Mouse (Mus musculus) embryo, embryonic 10.5 days (tissue): ENCODE results near the gene Lrrc3c.
"Not testable (repeated sequence)": the region's sequence is repeated elsewhere in the genome, so short reads cannot be mapped to it uniquely, and the experiment has no call there.

Experiments
- DNase-seq: peaks from one replicate; pipeline ENCODE4 v3.0.0-alpha.2; 2015; ENCODE audit warnings: low spot score

Gene Lrrc3c

DNA sequence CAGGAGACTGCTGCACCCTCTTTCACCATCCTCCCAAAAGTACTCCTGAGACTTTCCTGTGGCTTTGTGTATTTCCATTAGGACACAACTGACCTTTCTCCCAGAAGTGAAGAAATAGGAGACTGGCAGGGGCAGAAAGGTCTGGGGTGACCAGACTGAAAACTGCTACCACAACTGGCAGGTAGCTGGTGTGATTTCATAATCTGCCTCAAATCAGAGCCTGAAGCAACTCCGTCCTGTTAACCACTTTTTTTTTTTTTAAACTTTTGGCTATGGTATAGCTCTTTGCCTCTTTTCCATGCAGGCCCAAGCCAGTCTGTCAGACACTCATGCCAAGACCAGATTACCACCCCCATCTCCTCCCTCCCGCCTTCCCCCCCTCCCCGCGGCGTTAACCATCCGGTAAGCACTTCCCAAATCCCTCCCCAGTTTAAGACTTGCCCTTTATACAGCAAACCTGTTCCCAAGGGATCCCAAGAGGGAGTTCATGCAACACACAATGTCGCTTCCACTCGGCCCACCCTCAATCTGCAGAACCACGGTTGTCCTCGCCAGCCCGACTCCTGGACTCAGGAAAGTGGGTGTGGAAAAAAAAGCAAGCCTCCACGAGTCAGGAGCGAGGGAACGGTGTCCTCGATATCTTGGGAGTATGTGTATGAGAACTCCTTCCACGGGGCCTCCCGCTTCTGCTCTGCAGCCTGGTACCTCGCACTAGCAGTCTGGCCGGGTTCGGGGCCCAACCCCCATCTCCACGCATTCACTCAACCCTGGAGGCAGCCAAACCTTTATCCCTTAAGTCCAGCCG is 11.8 kb upstream of the Lrrc3c start:
- DNase-seq, result no peak

DNA sequence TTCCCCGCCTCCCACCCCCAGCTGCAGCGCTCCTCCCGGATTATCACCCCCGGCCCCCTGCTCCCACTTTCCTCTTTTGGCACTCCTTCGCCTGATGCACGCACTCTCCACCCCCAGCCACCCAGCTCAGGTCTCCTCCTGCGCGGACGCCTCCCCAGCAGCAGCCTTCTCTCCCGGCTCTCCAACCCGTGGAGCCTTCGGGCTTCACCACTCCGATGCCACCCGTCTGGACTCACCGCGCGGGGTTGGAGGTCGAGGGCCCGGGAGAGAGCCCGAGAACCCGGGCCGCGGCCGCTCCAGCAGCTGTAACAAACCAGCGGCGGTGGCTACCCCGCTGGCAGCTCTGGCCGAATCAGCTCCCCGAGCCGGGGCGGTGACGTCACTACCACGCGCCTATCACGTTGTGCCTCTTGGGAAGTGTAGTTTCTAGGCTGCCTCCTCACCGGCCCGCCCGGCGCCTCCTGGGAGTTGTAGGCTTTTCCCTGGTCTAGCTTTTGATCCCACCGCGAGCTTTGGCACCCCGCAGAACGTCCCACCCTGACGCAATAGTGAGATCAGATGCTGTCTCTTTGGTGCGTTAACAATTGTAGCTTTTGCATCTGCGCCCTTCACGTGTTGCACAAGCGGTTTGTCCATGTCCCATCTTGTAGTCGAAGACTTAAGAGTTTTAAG is 11.1 kb upstream of the Lrrc3c start, which contains the start of gene Ormdl3:
Gene Ormdl3, minus strand, starts transcription at position 477 of the 672 bp plus-strand sequence.
- DNase-seq, result peak; percentile 100

- peak; percentile 75 for DNase-seq
These were observed 10.2 kb upstream of the Lrrc3c start for GRCm38 (mm10) chr11:98587684-98588546.

DNA sequence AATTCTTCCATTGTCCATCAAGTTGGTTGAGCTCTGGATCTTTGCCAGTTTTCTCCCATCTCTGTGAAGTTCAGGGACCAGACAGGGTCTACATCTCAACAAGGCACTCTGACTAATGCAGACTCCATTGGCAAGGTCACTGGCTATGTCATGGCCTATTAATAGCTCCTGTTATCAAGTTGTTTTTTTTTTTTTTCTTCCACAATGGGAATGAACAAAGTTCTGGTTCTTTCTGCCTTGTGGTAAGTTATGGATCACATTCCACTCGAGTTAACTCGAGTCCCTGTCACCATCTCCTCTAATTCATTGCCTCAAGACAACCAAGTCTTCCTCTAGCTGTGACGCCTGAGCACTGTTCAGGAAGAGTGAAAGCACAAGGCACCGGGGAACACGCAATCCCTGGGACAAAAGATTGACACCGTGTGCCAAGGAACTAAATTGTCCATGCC is 9.2 kb upstream of the Lrrc3c start:
- no peak for DNase-seq

DNA sequence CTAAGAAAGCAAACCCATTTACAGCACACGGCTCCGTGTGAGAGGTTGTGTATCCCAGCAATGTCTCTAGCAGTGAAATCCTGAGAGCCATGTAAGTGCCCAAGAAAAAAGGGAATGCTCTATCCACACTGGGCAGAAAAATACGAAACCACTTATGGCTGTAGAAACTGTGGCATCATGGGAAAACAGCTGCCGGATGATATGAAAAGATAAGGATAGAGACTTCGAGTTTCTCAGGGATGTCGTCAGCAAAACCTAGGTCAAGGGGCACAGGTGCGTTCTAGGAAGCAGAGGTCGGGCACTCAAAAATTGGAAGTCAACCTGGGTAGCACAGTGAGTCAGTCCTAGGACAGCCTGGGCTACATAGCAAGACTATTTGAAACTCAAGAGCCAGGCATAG is 8.8 kb upstream of the Lrrc3c start:
- no peak for DNase-seq

GRCm38 (mm10) chr11:98590548-98591445 is 7.3 kb upstream of the Lrrc3c start:
- no peak for DNase-seq

DNA sequence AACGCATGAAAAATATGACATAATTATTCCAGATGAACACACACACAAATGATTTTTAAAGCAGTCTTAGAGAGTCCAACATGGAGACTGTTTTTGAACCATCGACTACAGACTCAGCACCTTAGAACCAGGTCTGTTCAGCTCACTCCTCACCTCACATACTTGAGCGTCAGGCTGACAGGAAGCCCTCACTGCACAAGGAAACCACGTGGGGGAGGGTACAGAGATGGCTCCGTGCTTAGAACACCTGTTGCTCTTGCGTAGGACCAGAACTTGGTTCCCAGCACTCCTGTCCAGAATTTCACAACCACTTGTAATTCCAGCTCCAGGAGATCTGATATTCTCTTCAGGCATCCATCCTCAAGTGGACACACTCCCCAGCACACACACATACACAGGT is 3.1 kb upstream of the Lrrc3c start:
- DNase-seq, result no peak

DNA sequence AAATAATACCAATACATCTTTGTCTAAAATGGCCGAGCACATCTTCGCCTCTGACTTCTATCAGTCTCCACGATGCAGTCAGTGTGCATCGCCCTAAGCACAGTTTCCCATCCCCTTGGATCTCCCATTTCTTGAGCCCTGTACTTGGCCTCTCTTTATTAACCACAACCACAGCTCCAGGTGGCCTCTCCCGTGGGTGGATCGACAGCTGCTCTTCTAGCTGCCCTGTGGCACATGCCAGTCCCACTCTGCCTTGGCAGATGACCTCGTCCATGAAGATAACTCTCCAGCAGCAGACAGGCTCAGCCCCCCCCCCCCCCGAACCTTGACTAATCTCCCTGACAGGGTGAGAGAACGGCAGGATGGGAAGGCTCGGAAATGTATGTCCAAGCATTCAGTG is 2.6 kb upstream of the Lrrc3c start:
- no peak for DNase-seq

DNA sequence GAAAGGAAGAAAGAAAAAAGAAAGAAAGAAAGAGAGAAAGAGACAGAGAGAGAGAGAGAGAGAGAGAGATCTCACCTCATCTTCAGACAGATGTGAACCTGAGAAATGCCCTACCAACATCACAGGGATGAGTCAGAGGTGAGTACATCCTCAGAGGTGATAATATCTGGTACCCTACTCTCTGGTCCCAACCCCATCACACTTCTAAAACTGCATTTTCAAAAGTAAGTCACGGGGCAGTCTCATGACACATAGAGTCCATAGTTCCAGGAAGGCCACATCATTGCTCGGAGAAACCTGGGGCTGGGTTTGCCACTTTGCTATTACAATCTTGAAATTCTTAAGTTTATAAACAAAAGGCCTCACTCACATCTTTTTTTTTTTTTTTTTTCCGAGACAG is 2.1 kb upstream of the Lrrc3c start:
- DNase-seq, result no peak

GRCm38 (mm10) chr11:98597363-98597762 is 728 bp upstream of the Lrrc3c start:
- peak; percentile 80 for DNase-seq

GRCm38 (mm10) chr11:98598851-98599290 is 780 bp downstream of the Lrrc3c start:
- DNase-seq, result no peak

GRCm38 (mm10) chr11:98599291-98599690 is 1.2 kb downstream of the Lrrc3c start:
- no peak for DNase-seq

DNA sequence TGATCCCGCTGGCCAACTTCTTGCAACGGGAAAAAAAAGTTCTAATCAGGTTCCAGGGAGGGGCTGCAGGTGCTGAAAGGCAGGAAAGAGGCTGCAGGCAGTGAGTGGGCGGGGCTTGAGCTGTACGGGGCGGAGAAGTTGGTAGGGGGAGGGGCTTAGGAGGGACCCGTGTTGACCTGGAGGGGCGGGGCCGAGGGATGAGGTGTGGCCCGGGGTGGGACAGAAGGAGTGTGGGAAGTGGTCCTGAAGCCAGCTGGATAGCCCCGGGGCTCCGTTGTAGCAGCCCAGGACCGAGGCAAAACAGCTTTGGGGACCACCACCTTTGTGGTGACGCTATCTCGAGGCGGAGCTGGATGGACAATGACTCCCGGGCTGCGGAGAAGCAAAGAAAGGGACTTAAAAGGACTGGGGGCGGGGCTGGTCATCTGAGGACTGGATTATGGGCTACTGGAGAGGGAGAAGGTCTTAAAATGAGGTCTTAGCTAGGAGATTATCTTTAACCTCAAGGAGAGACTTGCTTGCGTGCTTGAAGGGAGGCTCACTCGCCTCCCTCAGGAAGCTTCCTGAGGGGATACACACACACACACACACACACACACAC is 4.1 kb downstream of the Lrrc3c start:
- peak; percentile 81 for DNase-seq

- no peak for DNase-seq
These were observed 5.9 kb downstream of the Lrrc3c start for GRCm38 (mm10) chr11:98603953-98604352.

DNA sequence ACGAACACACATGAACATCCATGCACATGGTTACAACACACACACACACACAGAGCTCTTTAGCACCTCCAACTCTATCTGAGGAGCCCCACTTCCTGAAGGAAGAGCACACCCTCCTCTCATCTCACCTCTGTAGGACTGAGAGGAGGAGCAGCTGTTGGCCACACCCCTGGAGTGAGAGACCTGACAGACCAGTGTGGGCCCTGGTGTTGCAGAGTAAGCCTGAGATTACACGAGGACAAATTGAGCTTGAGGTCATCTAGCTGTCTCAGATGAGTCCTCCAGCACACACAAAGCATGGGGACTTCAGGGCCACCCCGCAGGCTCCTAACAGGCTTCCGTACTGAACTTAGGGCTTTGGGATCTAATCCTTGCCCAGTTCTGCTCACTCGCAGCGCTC is 6.8 kb downstream of the Lrrc3c start:
- not testable (repeated sequence) for DNase-seq

GRCm38 (mm10) chr11:98606763-98607162 is 8.7 kb downstream of the Lrrc3c start:
- peak; percentile 81 for DNase-seq

GRCm38 (mm10) chr11:98620791-98621190 is 22.7 kb downstream of the Lrrc3c start:
- no peak for DNase-seq

DNA sequence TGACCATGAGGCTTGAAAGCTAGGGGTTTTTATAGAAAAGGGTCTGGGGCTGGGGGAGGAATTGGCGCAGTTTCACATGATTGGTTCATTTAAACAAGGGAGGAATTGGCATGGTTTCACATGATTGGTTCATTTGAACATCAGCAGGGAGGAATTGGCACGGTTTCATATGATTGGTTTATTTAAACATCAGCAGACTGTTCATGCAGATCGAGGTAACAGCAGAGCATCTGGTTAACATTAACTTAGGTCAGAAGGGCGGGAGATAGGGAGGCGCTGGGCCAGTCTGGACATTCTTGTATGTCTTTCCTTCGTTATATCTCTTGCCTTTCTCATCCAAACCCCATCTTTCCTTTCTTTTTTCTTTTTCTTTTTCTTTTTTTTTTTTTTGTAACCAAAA is 25.9 kb downstream of the Lrrc3c start:
- DNase-seq, result not testable (repeated sequence)

GRCm38 (mm10) chr11:98624381-98624780 is 26.3 kb downstream of the Lrrc3c start:
- not testable (repeated sequence) for DNase-seq

DNA sequence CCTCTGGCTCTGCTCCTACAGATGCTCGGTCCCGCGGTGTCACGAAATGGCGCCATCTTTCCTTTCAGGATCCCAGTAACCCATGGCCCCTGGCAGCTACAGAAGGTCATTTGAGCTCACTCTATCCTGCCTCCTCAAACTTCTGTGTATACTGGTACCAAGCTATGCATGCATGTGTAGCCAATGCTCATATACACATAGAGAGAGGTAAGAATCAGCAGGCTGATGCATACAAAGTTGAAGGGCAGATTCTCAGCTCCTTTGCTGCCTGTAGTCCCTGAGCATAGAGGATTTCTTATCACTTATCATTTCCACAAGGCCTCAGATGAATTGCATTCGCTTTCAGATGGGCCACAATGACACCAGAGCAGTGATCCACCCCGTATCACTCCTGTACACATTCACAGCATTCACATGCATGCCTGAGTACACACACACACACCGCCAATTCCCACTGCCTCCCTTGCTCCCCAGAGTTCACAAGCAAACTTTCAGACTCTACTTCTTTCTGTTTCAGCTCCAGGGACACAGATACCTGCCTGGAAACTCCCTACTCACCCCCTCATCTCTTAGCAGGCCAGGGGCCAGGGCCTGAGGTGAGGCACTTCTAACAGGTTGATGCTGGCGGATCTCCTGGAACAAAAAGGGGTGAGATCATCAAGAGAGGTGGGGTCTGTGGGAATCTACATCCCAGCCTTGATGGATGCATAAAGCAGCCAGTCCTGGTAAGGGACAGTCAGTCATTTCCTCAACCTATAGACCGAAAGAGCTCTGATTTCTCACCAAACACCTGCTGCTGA is 27.7 kb downstream of the Lrrc3c start, which contains the start of the genes Gm12355 and Gsdma3:
Gene Gm12355, minus strand, starts transcription at position 51 of the 800 bp plus-strand sequence.
Gene Gsdma3, plus strand, starts transcription at position 750 of the 800 bp plus-strand sequence.
- DNase-seq, result no peak
